In the genomic region with DNA sequence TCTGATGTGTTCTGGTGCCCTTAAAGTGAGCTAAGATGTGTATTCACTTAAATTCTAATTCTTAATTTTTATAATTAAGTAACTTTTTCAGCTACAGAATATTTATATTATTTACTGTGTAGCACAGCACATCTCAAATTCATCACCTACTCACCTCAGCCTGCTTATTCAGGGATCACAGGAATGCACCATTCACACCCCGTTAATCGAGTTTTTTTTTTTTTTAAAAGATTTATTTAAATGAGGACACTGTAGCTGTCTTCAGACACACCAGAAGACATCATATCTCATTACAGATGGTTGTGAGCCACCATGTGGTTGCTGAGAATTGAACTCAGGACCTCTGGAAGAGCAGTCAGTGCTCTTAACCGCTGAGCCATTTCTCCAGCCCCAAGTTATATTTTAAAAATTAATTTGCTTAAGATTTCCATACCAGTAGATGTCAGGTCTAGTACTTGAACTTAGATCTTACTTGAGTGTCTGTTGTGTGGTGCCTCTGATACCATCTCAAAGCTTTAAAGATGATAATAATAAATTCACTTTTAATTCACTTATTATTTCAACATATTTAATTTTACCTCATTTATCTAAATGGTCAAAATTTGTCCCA, we compare ENCODE assay signal across 1 mouse cellular context.
TF ChIP-seq lines count a peak whose summit lies in the region.

No protein-coding gene starts in this region.

TF ChIP-seq in MEL, 35 proteins besides CTCF, POLR2A, EP300 and RAD21:
- TF ChIP-seq MYC (IDR thresholded peaks at IDR 0.05; ENCODE audit: low read depth, low read length): no peak
- no peak for TF ChIP-seq CHD1 (IDR thresholded peaks at IDR 0.05; ENCODE audit: low read depth, low read length)
- no peak for TF ChIP-seq ZC3H11A (IDR thresholded peaks at IDR 0.05; ENCODE audit: low read depth, low read length)
- no peak for TF ChIP-seq KAT2A (conservative IDR thresholded peaks at IDR 0.05; ENCODE audit: low read depth, low read length)
- TF ChIP-seq RCOR1 (IDR thresholded peaks at IDR 0.05; ENCODE audit: low read depth, low read length): no peak
- TF ChIP-seq ETS1 (IDR thresholded peaks at IDR 0.05; ENCODE audit: low read depth, low read length): no peak
- no peak for TF ChIP-seq HCFC1 (IDR thresholded peaks at IDR 0.05; ENCODE audit: low read depth, low read length)
- no peak for TF ChIP-seq CHD2 (IDR thresholded peaks at IDR 0.05; ENCODE audit: low read length)
- TF ChIP-seq E2F4 (IDR thresholded peaks at IDR 0.05; ENCODE audit: borderline replicate concordance, low read depth, low read length): no peak
- TF ChIP-seq TAL1 (IDR thresholded peaks at IDR 0.05; ENCODE audit: low read length): no peak
- no peak for TF ChIP-seq GABPA (IDR thresholded peaks at IDR 0.05; ENCODE audit: low read depth, low read length)
- TF ChIP-seq SMC3 (IDR thresholded peaks at IDR 0.05; ENCODE audit: low read depth, low read length): 0 out of 2 replicates have a peak, but pooled peaks have one; percentile 4
- no peak for TF ChIP-seq JUND (IDR thresholded peaks at IDR 0.05; ENCODE audit: low read depth, low read length)
- TF ChIP-seq ZNF384 (IDR thresholded peaks at IDR 0.05; ENCODE audit: low read depth, low read length): peak; percentile 83
- peak; percentile 74 for TF ChIP-seq TBP (IDR thresholded peaks at IDR 0.05; ENCODE audit: low read depth, low read length)
- TF ChIP-seq GATA1 (IDR thresholded peaks at IDR 0.05; ENCODE audit: low read depth, low read length): 0 out of 2 replicates have a peak, but pooled peaks have one; percentile 5
- no peak for TF ChIP-seq TCF12 (IDR thresholded peaks at IDR 0.05; ENCODE audit: low read depth, low read length)
